Mouse (Mus musculus) kidney, postnatal 0 days (tissue): Measurements from ENCODE around the gene 2510009E07Rik. TPM values are rescaled to one million over a fixed set of nuclear protein-coding genes. Genes with fewer than 3 reads are reported as not detected.

ENCODE experiments used
- ATAC-seq: fragments of 200-750 bp; cut with Nextera tagmentation; replicated peaks from 2 replicates; pipeline ENCODE4 v1.8.0; 2017; ENCODE audit warnings: low read depth, moderate number of reproducible peaks, moderate TSS enrichment, moderate library complexity; ENCODE audit not compliant: low FRiP score
- DNase-seq: peaks from one replicate; pipeline ENCODE4 v3.0.0-alpha.2; 2016; ENCODE audit warnings: low spot score
- H3K27ac ChIP-seq: fragments of 300-500 bp; sonication (generic); 2 replicates; pipeline ENCODE4 v1.5.1; 2014; ENCODE audit warnings: mild to moderate bottlenecking
- H3K27me3 ChIP-seq: fragments of 300-500 bp; sonication (generic); 2 replicates; pipeline ENCODE4 v1.6.1; 2014; ENCODE audit warnings: low read length, mixed read lengths; ENCODE audit not compliant: insufficient read depth
- H3K36me3 ChIP-seq: fragments of 300-500 bp; sonication (generic); 2 replicates; pipeline ENCODE4 v1.6.1; 2014; ENCODE audit warnings: low read length, mixed read lengths; ENCODE audit not compliant: insufficient read depth
- H3K4me1 ChIP-seq: fragments of 300-500 bp; sonication (generic); replicated peaks from 2 replicates; pipeline ENCODE4 v1.6.1; 2014; ENCODE audit warnings: antibody characterized with exemption, low read length, mixed read lengths; ENCODE audit not compliant: insufficient read depth
- H3K4me2 ChIP-seq: fragments of 300-500 bp; sonication (generic); 2 replicates; pipeline ENCODE4 v1.6.1; 2014; ENCODE audit warnings: mild to moderate bottlenecking, low read length, moderate library complexity, mixed read lengths
- H3K4me3 ChIP-seq: fragments of 300-500 bp; sonication (generic); replicated peaks from 2 replicates; pipeline ENCODE4 v1.5.1; 2014; ENCODE audit warnings: low read depth, low read length
- H3K9ac ChIP-seq: fragments of 300-500 bp; sonication (generic); 2 replicates; pipeline ENCODE4 v1.6.1; 2014; ENCODE audit warnings: low read depth, low read length
- H3K9me3 ChIP-seq: fragments of 300-500 bp; sonication (generic); replicated peaks from 2 replicates; pipeline ENCODE4 v1.6.1; 2016; ENCODE audit warnings: low read length, inconsistent platforms, mixed read lengths
- CTCF ChIP-seq: IDR thresholded peaks from 2 replicates; pipeline ENCODE4 v1.5.1; 2016; ENCODE audit warnings: antibody characterized with exemption, low read depth, mild to moderate bottlenecking, moderate library complexity
- WGBS: fragments of 180-500 bp; shearing (Covaris S2); extraction: QIAGEN DNeasy Blood & Tissue Kit; methylation state at CpG from one replicate; pipeline ENCODE4 v1.1.7; 2014; 5-methylcytosine and 5-hydroxymethylcytosine counted together
- polyA plus RNA-seq: library from polyadenylated mRNA; unstranded; fragments of >200 nt; fragmentation: Nextera tagmentation; extraction: Ambion mirVana; gene quantifications from 2 replicates; pipeline ENCODE4 v1.2.1, GENCODE M21; 2015

2510009E07Rik gene
- polyA plus RNA-seq, 1 experiment from 2014 or later: 13.6 TPM

DNA sequence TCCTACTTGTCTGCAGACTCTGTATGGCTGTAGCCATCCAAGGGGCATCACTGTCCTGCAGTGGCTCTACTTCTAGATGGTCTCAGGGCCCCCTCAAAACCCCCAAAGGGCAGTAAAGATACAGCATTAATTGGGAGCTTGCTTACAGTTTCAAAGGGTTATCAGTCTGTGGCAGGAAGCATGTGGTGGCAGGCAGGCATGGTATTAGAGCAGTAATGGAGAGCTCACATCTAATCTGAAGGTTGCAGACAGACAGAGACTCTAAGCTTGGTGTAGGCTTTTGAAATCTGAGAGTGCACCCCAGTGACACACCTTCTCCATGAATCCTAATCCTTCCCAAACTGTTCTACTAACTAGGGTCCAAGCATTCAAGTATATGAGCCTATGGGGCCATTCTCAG, 60.0 kb downstream of the 2510009E07Rik start:
- no peak for TF ChIP-seq CTCF
- H3K4me2 ChIP-seq: no peak overlapping the region
- ATAC-seq: no peak

DNA sequence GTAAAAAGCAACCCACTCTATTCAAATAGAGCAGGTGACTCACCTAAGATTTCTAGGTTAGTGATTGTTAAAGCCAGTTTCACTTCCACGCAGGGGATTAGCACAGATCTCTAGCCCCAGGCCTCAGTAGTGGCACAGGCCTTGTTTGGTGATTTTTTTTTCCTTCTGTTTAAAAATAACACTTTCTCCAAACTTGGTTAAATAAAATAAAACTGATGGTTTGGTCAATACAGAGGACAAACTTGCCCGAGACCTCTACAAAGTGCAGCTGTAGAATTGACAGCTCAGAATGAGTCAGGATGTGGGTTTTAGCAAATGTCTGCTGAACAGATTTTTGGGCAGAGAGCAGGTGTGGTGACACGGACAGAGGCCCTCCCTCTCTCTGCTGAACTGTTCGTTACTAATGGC, 62.6 kb downstream of the 2510009E07Rik start:
- no peaks in the 10 kb centered on the region for H3K4me1 ChIP-seq
- no peak overlapping the region for H3K4me3 ChIP-seq
- no peaks in the 10 kb centered on the region for H3K27me3 ChIP-seq
- no peak overlapping the region for H3K9ac ChIP-seq
- no peaks in the 10 kb centered on the region for H3K9me3 ChIP-seq
- no peak overlapping the region for H3K4me2 ChIP-seq
- no peak for ATAC-seq
- no peak for DNase-seq
- TF ChIP-seq CTCF: no peak
- 68% methylated on average over 4 of the region's 4 CpGs for WGBS
- H3K36me3 ChIP-seq: no peaks in the 10 kb centered on the region
- no peak overlapping the region for H3K27ac ChIP-seq

More for the DNA sequence above, 60.0 kb downstream of the 2510009E07Rik start:
- no peaks in the 10 kb centered on the region for H3K27me3 ChIP-seq
- DNase-seq: no peak
- no peak overlapping the region for H3K9ac ChIP-seq
- no peak overlapping the region for H3K4me3 ChIP-seq
- no peak overlapping the region for H3K27ac ChIP-seq
- no peaks in the 10 kb centered on the region for H3K9me3 ChIP-seq
- H3K36me3 ChIP-seq: no peaks in the 10 kb centered on the region
- no peaks in the 10 kb centered on the region for H3K4me1 ChIP-seq

DNA sequence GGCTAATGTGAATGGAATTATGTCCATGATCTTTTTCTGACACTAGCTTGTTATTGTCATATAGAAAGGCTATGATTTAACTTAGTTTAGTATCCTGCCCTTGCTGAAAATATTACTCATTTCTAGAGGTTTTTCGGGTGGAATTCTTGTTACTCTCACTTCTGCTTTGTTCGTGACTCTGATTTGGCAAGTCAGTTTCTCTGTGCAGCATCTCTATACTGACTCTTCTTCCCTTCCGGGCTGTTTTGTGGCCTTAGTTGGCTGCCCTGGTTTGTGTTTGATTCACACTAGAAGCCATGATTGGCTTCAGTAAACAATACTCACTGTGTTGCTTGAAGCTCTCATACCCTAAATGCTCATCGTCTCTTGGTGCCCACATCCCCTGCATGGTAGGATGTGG, 63.9 kb downstream of the 2510009E07Rik start:
- H3K4me1 ChIP-seq: no peaks in the 10 kb centered on the region
- no peaks in the 10 kb centered on the region for H3K27me3 ChIP-seq
- ATAC-seq (no peak), DNase-seq (no peak)
- TF ChIP-seq CTCF: no peak
- no peaks in the 10 kb centered on the region for H3K9me3 ChIP-seq
- H3K36me3 ChIP-seq: no peaks in the 10 kb centered on the region
- H3K4me3 ChIP-seq: no peak overlapping the region
- no peak overlapping the region for H3K4me2 ChIP-seq
- 91% methylated on average over 4 of the region's 4 CpGs for WGBS
- no peak overlapping the region for H3K9ac ChIP-seq
- H3K27ac ChIP-seq: no peak overlapping the region

GRCm38 (mm10) chr16:21628061-21628591, 66.3 kb downstream of the 2510009E07Rik start:
- Histone ChIP-seq H3K9ac (no peak overlapping the region), H3K27ac (no peak overlapping the region), H3K4me1 (no peaks in the 10 kb centered on the region), H3K9me3 (no peaks in the 10 kb centered on the region), H3K36me3 (no peaks in the 10 kb centered on the region), H3K27me3 (no peaks in the 10 kb centered on the region), H3K4me3 (no peak overlapping the region), H3K4me2 (no peak overlapping the region)
- 70% methylated on average over 13 of the region's 13 CpGs for WGBS
- no peak for ATAC-seq
- TF ChIP-seq CTCF: no peak
- DNase-seq: no peak

DNA sequence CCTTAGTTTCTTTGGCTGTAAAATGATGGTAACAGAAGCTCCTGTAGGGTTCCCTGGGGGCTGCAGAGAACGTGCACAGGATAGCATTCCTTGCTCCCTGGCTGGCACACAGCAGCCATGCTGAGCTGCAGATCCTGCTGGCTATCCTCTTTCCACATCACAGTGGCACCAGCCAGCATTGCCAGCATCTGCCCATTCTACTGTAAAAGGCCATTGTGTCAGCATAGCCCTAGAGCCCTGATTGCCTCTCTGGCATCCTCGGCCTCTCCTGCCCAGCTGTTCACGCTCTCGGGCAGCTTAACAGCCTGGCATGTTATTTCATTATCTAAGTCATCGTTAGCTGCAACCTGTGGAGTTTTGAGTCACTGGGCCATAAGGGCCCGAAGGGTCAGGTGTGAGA, 67.2 kb downstream of the 2510009E07Rik start:
- WGBS: 51% methylated on average over 6 of the region's 6 CpGs
- Histone ChIP-seq H3K27me3 (no peaks in the 10 kb centered on the region), H3K27ac (no peak overlapping the region), H3K4me2 (no peak overlapping the region), H3K36me3 (no peaks in the 10 kb centered on the region), H3K9me3 (no peaks in the 10 kb centered on the region), H3K9ac (no peak overlapping the region), H3K4me3 (no peak overlapping the region), H3K4me1 (no peaks in the 10 kb centered on the region)
- ATAC-seq (no peak), DNase-seq (no peak)
- TF ChIP-seq CTCF: no peak

DNA sequence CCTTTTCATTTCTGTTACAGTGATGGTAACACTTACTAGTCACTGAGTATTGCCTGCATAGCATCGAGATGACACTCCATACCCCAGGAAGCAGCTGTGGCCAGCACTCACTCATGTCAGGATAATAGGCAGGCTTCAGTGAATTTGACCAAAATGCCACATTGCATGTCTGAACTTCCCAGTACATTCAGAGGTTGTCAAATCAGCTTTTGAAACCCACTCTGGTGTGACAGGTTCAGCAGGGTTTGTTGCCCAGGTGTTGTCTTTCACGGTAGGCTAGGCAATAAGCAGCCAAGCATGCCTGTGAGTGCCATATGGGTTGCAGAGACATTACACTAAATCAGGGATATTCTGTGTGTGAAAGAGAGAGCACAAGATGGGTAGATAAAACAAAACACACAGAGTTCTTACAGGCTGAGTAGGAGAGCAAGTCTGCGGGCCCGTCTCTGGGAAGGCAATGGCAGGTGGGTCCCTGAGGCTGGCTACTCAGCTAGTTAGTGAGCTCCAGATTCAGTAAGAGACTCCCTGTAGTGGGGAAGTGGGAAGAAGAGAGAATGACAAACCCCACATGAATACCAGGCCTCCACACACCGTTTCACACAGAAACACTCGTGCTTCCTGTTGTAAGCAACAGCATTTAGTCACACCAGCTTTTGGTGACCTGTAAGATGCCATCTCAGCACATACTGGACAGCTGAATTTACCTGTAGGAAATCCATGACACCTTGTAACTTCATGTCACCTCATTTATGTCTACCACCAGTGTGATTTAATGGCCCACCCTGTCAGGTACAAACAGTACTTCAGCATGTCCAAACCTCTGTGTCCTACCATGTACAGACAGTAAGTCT, 68.5 kb downstream of the 2510009E07Rik start:
- Histone ChIP-seq H3K9ac (no peak overlapping the region), H3K27ac (no peak overlapping the region), H3K4me2 (no peak overlapping the region), H3K4me3 (no peak overlapping the region), H3K9me3 (no peaks in the 10 kb centered on the region), H3K27me3 (no peaks in the 10 kb centered on the region), H3K4me1 (no peaks in the 10 kb centered on the region), H3K36me3 (no peaks in the 10 kb centered on the region)
- no peak for TF ChIP-seq CTCF
- 42% methylated on average over 6 of the region's 6 CpGs for WGBS
- ATAC-seq (peak; percentile 83), DNase-seq (peak; percentile 43)

- Histone ChIP-seq H3K4me3 (no peak overlapping the region), H3K4me1 (no peaks in the 10 kb centered on the region), H3K27me3 (no peaks in the 10 kb centered on the region), H3K9ac (no peak overlapping the region), H3K4me2 (no peak overlapping the region), H3K27ac (no peak overlapping the region), H3K36me3 (no peaks in the 10 kb centered on the region), H3K9me3 (no peaks in the 10 kb centered on the region)
- WGBS: 79% methylated on average over 2 of the region's 2 CpGs
- no peak for DNase-seq
- no peak for ATAC-seq
- no peak for TF ChIP-seq CTCF
These were observed 73.8 kb downstream of the 2510009E07Rik start for GRCm38 (mm10) chr16:21620630-21621029.
